Mouse (Mus musculus) bone marrow, adult 2 months (tissue): ENCODE results near the gene Immt. TPM values are rescaled to one million over a fixed set of nuclear protein-coding genes. Genes with fewer than 3 reads are reported as not detected.
A peak's percentile ranks its signal among the peaks of the same experiment; 100 is the strongest.

Experiments used
- H3K27ac ChIP-seq: fragments of 200-500 bp; 2 replicates; pipeline ENCODE4 v1.5.1; 2012; ENCODE audit warnings: low read depth, mild to moderate bottlenecking, control low read depth, inconsistent platforms, low read length; ENCODE audit not compliant: control insufficient read depth, poor library complexity, insufficient read depth
- H3K4me1 ChIP-seq: fragments of 200-500 bp; 2 replicates; pipeline ENCODE4 v1.6.1; 2011; ENCODE audit warnings: low read length; ENCODE audit not compliant: control insufficient read depth, insufficient read depth
- H3K4me3 ChIP-seq: fragments of 200-500 bp; replicated peaks from 2 replicates; pipeline ENCODE3; 2011; ENCODE audit warnings: mild to moderate bottlenecking, low read depth, low read length, control low read depth; ENCODE audit not compliant: control insufficient read depth
- CTCF ChIP-seq: fragments of 200-500 bp; IDR thresholded peaks from 2 replicates; pipeline ENCODE4 v1.5.1; 2011; ENCODE audit warnings: low read length, control low read depth; ENCODE audit not compliant: control insufficient read depth, insufficient read depth
- POLR2A ChIP-seq: fragments of 200-500 bp; IDR thresholded peaks from 2 replicates; pipeline ENCODE4 v1.6.1; 2011; ENCODE audit warnings: low read depth, mild to moderate bottlenecking, control low read depth, low read length, borderline replicate concordance; ENCODE audit not compliant: control insufficient read depth
- WGBS: fragments of 180-500 bp; shearing (Covaris S2); methylation state at CpG from one replicate; pipeline ENCODE4 v1.1.7; 2018; 5-methylcytosine and 5-hydroxymethylcytosine counted together
- polyA plus RNA-seq: library from polyadenylated mRNA; stranded (reverse); fragments of >200 nt; gene quantifications from 2 replicates; pipeline ENCODE4 v1.2.4, GENCODE M21; 2011; ENCODE audit warnings: low replicate concordance; ENCODE audit not compliant: missing spikeins, insufficient read depth, insufficient read length

Gene Immt
- polyA plus RNA-seq, 1 experiment: 103 TPM

GRCm38 (mm10) chr6:71871396-71871795 is 40.3 kb downstream of the Immt start:
- TF ChIP-seq CTCF (no peak), POLR2A (no peak)
- Histone ChIP-seq H3K4me1 (no peaks in the 10 kb centered on the region), H3K27ac (no peak overlapping the region), H3K4me3 (no peak overlapping the region)
- 55% methylated on average over 9 of the region's 9 CpGs for WGBS

- Histone ChIP-seq H3K4me1 (no peaks in the 10 kb centered on the region; the same call in 1 of the 2 replicates), H3K27ac (no peak overlapping the region), H3K4me3 (no peak overlapping the region)
- 78% methylated on average over 3 of the region's 3 CpGs for WGBS
- TF ChIP-seq CTCF: no peak
- TF ChIP-seq POLR2A: no peak
Measured at GRCm38 (mm10) chr6:71877965-71878760, 47.0 kb downstream of the Immt start.

GRCm38 (mm10) chr6:71893263-71893662 is 62.1 kb downstream of the Immt start:
- H3K27ac ChIP-seq: no peak overlapping the region
- H3K4me3 ChIP-seq: no peak overlapping the region
- no peaks in the 10 kb centered on the region for H3K4me1 ChIP-seq
- 68% methylated on average over 4 of the region's 4 CpGs for WGBS
- no peak for TF ChIP-seq POLR2A
- no peak for TF ChIP-seq CTCF

- WGBS: 7% methylated on average over 4 of the region's 4 CpGs
Measured at GRCm38 (mm10) chr6:71907702-71908235, 76.6 kb downstream of the Immt start.

GRCm38 (mm10) chr6:71908481-71909381 is 77.6 kb downstream of the Immt start, which contains the start of the genes Ptcd3 and Polr1a:
Gene Ptcd3, minus strand, starts transcription at chr6:71908750.
Gene Polr1a, plus strand, starts transcription at chr6:71909053.
- TF ChIP-seq POLR2A: peak; percentile 74; the same call in 1 of the 2 replicates
- TF ChIP-seq CTCF: no peak
- under 1% methylated on average over 58 of the region's 58 CpGs for WGBS
- peak within 1 kb of the TSS; percentile 52 for H3K27ac ChIP-seq
- H3K4me3 ChIP-seq: peak within 1 kb of the TSS; percentile 89
- peaks cover 2% of the 10 kb centered on the region for H3K4me1 ChIP-seq

More at GRCm38 (mm10) chr6:71907702-71908235, 76.6 kb downstream of the Immt start:
- peak overlapping the region; percentile 58 for H3K4me3 ChIP-seq
- H3K27ac ChIP-seq: no peak overlapping the region
- TF ChIP-seq CTCF (no peak), POLR2A (no peak)
- H3K4me1 ChIP-seq: peaks cover 2% of the 10 kb centered on the region

- Histone ChIP-seq H3K4me3 (peak overlapping the region; percentile 89), H3K4me1 (peaks cover 2% of the 10 kb centered on the region), H3K27ac (no peak overlapping the region)
- WGBS: 19% methylated on average over 10 of the region's 10 CpGs
- TF ChIP-seq CTCF (no peak), POLR2A (no peak)
Measured at GRCm38 (mm10) chr6:71909384-71909783, 78.3 kb downstream of the Immt start.

GRCm38 (mm10) chr6:71909840-71910239 is 78.7 kb downstream of the Immt start:
- Histone ChIP-seq H3K4me1 (peaks cover 2% of the 10 kb centered on the region), H3K27ac (no peak overlapping the region), H3K4me3 (no peak overlapping the region)
- TF ChIP-seq POLR2A (no peak), CTCF (no peak)
- WGBS: 43% methylated on average over 6 of the region's 6 CpGs
